Mouse (Mus musculus) embryonic facial prominence, embryonic 15.5 days (tissue): ENCODE results near the gene Col9a3. TPM values are rescaled to one million over a fixed set of nuclear protein-coding genes. Genes with fewer than 3 reads are reported as not detected.

Experiments
- ATAC-seq: fragments of 200-750 bp; cut with Nextera tagmentation; 2 replicates; pipeline ENCODE4 v1.8.0; 2017; ENCODE audit warnings: low read depth, moderate TSS enrichment; ENCODE audit not compliant: insufficient number of reproducible peaks, low FRiP score, low TSS enrichment
- H3K27ac ChIP-seq: fragments of 300-500 bp; sonication (generic); replicated peaks from 2 replicates; pipeline ENCODE4 v1.5.1; 2015; ENCODE audit warnings: mild to moderate bottlenecking, inconsistent platforms
- H3K27me3 ChIP-seq: fragments of 300-500 bp; sonication (generic); 2 replicates; pipeline ENCODE4 v1.6.1; 2015; ENCODE audit warnings: inconsistent platforms
- H3K36me3 ChIP-seq: fragments of 300-500 bp; sonication (generic); 2 replicates; pipeline ENCODE4 v1.6.1; 2015; ENCODE audit warnings: mild to moderate bottlenecking, inconsistent platforms
- H3K4me1 ChIP-seq: fragments of 300-500 bp; sonication (generic); 2 replicates; pipeline ENCODE4 v1.6.1; 2015; ENCODE audit warnings: inconsistent platforms
- H3K4me2 ChIP-seq: fragments of 300-500 bp; sonication (generic); replicated peaks from 2 replicates; pipeline ENCODE4 v1.6.1; 2015; ENCODE audit warnings: mild to moderate bottlenecking, inconsistent platforms
- H3K4me3 ChIP-seq: fragments of 300-500 bp; sonication (generic); replicated peaks from 2 replicates; pipeline ENCODE4 v1.5.1; 2015; ENCODE audit warnings: mild to moderate bottlenecking, inconsistent platforms
- H3K9ac ChIP-seq: fragments of 300-500 bp; sonication (generic); 2 replicates; pipeline ENCODE4 v1.6.1; 2015; ENCODE audit warnings: inconsistent platforms
- H3K9me3 ChIP-seq: fragments of 300-500 bp; sonication (generic); replicated peaks from 2 replicates; pipeline ENCODE4 v1.6.1; 2016; ENCODE audit warnings: inconsistent platforms
- WGBS: fragments of 180-500 bp; shearing (Covaris S2); methylation state at CpG from one replicate; pipeline ENCODE4 v1.1.7; 2015; 5-methylcytosine and 5-hydroxymethylcytosine counted together
- polyA plus RNA-seq: library from polyadenylated mRNA; unstranded; fragments of >200 nt; fragmentation: Nextera tagmentation; extraction: Ambion mirVana; gene quantifications from 2 replicates; pipeline ENCODE4 v1.2.1, GENCODE M21; 2015

Col9a3 gene
- 137 and 216 TPM in 2 replicates for polyA plus RNA-seq

DNA sequence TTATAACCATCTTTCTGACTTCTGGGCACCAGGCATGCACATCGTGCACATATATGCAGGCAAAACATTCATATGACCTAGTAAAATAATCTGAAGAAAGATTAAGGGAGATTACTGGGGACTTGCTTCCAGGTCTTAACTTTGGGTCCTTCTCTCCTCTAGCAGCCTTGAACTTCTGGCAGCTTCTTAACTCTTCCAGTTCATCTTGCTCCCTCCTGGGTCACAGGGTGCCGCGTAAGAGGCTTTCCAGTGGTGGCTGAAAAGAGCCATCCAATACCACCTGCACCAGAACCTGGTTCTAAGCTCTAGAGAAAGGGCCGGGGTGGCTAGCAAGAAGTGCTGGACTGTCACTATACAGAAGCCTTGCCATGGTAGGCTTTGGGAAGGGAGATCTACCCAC is at the start of gene Col9a3:
TSS of gene Col9a3 (plus strand) at position 301 of the 400 bp plus-strand sequence.
- peak within 1 kb of the TSS; percentile 40 for H3K4me3 ChIP-seq
- peak within 1 kb of the TSS; percentile 39 for H3K27ac ChIP-seq
- peaks cover 32% of the 10 kb centered on the region for H3K36me3 ChIP-seq
- no peak for ATAC-seq
- H3K4me2 ChIP-seq: peak within 1 kb of the TSS; percentile 54
- peaks cover 12% of the 10 kb centered on the region for H3K4me1 ChIP-seq
- 40% methylated on average over 4 of the region's 4 CpGs for WGBS
- no peaks in the 10 kb centered on the region for H3K9me3 ChIP-seq
- peak within 1 kb of the TSS; percentile 7; the same call in 1 of the 2 replicates for H3K9ac ChIP-seq
- H3K27me3 ChIP-seq: peaks cover 19% of the 10 kb centered on the region

DNA sequence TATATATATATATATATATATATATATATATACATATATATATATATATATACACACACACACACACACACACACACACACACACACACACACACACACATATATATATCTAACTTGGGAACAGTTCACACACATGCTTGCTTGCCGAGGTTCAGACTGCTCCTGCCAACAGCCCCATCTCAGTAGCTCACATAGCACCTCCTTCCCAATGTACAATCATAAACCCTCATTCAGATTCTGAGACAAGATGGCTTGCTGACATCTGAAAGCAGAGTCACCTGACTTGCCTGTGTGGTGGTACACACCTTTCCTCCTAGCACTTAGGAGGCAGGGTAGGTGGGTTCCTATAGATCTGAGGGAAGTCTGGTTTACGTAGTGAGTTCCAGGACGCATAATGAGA is 45.2 kb upstream of the Col9a3 start:
- H3K27ac ChIP-seq: no peak overlapping the region
- WGBS: 65% methylated on average over 3 of the region's 3 CpGs
- no peak overlapping the region for H3K9ac ChIP-seq
- no peaks in the 10 kb centered on the region for H3K36me3 ChIP-seq
- no peaks in the 10 kb centered on the region for H3K27me3 ChIP-seq
- peaks cover 3% of the 10 kb centered on the region; the same call in 1 of the 2 replicates for H3K4me1 ChIP-seq
- no peaks in the 10 kb centered on the region for H3K9me3 ChIP-seq
- H3K4me3 ChIP-seq: no peak overlapping the region
- H3K4me2 ChIP-seq: no peak overlapping the region
- ATAC-seq: no peak

DNA sequence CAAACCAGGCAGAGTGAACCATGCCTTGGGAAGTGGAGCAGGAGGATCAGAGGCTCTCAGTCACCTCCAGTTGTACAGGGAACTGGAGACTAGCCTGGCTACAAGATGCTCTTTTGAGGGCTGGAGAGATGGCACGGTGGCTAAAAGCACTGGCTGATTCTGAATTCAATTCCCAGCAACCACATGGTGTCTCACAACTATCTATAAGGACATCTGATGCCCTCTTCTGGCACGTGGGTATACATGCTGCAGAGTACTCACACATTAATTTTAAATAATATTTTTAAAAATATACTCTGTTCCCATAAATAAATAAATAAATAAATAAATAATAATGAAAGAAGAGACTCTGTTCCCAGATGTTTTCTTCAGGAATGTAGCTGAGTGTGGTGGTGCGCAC is 42.4 kb upstream of the Col9a3 start:
- 52% methylated on average over 3 of the region's 3 CpGs for WGBS
- ATAC-seq: no peak
- Histone ChIP-seq H3K27ac (no peak overlapping the region), H3K27me3 (no peaks in the 10 kb centered on the region), H3K9ac (no peak overlapping the region), H3K9me3 (no peaks in the 10 kb centered on the region), H3K36me3 (no peaks in the 10 kb centered on the region), H3K4me2 (no peak overlapping the region), H3K4me3 (no peak overlapping the region), H3K4me1 (no peaks in the 10 kb centered on the region)

DNA sequence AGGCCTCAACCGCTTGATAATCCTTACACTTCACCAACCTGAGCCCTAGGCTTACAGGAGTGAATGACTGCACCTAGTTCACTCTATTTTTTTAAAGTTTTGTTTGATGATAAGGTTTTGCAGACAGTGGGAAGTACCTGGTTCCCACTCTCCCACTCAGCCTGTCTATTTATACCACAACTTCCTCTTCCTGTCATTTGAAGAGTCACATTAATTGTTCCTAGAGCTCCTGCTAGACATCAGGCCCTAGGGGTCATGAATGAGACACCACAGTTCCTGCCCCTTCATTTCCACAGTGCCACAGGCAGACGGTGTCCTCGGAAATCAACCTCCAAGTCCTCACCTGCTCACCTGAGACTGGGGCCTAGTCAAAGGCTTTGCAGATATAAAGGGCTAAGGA is 41.1 kb upstream of the Col9a3 start:
- no peak for ATAC-seq
- H3K9ac ChIP-seq: no peak overlapping the region
- no peaks in the 10 kb centered on the region for H3K36me3 ChIP-seq
- H3K27ac ChIP-seq: no peak overlapping the region
- H3K9me3 ChIP-seq: no peaks in the 10 kb centered on the region
- H3K4me3 ChIP-seq: no peak overlapping the region
- H3K4me1 ChIP-seq: no peaks in the 10 kb centered on the region
- H3K27me3 ChIP-seq: no peaks in the 10 kb centered on the region
- WGBS: 57% methylated on average over 3 of the region's 3 CpGs
- H3K4me2 ChIP-seq: no peak overlapping the region

DNA sequence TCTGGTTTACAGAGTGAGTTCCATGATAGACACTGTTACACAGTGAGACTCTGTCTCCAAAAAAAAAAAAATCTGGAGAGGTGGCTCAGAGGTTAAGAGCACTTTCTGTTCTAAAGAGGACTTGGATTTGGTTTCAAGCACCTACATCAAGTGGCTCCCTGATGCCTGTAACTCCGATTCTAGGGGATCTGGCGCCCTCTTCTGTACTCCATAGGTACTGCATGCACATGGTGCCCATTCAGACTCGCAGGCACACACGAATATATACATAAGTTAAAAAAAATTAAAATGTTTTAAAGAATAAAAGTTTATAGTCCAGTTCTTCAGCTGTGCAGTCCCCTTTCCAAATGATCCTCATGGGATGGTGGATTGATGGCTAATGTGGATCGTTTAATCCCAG is 37.3 kb upstream of the Col9a3 start:
- no peaks in the 10 kb centered on the region for H3K4me1 ChIP-seq
- no peak overlapping the region for H3K4me3 ChIP-seq
- H3K9ac ChIP-seq: no peak overlapping the region
- ATAC-seq: no peak
- no peaks in the 10 kb centered on the region for H3K9me3 ChIP-seq
- no peaks in the 10 kb centered on the region for H3K36me3 ChIP-seq
- H3K27me3 ChIP-seq: no peaks in the 10 kb centered on the region
- H3K27ac ChIP-seq: no peak overlapping the region
- WGBS: 54% methylated on average over 5 of the region's 5 CpGs
- H3K4me2 ChIP-seq: no peak overlapping the region

DNA sequence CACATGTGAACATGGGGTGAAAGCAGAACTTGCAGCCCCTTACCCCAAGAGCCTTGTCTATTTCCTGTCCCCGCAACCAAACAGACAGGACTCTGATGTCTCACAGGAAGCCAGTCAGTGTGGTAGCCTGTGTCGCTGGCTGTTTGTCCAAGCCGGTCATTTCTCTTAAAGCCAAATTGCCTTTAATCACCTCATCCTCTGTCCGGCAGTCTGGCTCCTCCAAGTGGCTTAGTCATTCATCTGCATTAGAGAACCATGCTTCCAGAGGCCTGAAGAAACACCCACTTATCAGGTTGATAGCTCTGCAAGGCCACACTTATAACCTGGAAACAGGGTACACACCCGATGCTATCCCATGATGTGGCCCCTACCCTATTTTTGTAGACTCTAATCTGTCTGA is 35.4 kb upstream of the Col9a3 start:
- Histone ChIP-seq H3K4me1 (no peaks in the 10 kb centered on the region), H3K4me3 (no peak overlapping the region), H3K9me3 (no peaks in the 10 kb centered on the region), H3K27ac (no peak overlapping the region), H3K9ac (no peak overlapping the region), H3K27me3 (no peaks in the 10 kb centered on the region), H3K36me3 (no peaks in the 10 kb centered on the region), H3K4me2 (no peak overlapping the region)
- ATAC-seq: no peak
- WGBS: 56% methylated on average over 5 of the region's 5 CpGs

DNA sequence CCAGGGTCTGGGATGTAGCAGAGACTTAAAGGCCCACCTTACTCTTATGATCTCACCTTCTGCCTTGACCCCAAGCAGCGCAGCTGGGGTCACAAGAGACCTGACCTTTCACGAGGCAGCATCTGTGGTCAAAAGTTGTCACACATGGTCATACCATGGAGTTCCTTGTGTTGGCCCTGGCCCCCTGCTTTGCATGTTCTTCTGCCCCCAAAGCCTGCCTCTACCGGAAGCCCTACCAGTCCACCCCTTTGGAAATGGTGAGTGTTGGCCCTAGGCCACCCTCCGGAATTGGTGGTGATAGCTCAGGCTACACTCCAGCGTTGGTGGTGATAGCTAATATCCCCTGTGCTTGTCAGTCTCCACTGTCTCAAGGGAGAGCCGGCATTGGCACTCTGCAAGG is 34.3 kb upstream of the Col9a3 start:
- Histone ChIP-seq H3K27me3 (no peaks in the 10 kb centered on the region), H3K4me3 (no peak overlapping the region), H3K27ac (no peak overlapping the region), H3K9me3 (no peaks in the 10 kb centered on the region), H3K4me2 (no peak overlapping the region), H3K4me1 (no peaks in the 10 kb centered on the region), H3K9ac (no peak overlapping the region), H3K36me3 (no peaks in the 10 kb centered on the region)
- whole genome bisulfite sequencing: 57% methylated on average over 6 of the region's 6 CpGs
- no peak for ATAC-seq

DNA sequence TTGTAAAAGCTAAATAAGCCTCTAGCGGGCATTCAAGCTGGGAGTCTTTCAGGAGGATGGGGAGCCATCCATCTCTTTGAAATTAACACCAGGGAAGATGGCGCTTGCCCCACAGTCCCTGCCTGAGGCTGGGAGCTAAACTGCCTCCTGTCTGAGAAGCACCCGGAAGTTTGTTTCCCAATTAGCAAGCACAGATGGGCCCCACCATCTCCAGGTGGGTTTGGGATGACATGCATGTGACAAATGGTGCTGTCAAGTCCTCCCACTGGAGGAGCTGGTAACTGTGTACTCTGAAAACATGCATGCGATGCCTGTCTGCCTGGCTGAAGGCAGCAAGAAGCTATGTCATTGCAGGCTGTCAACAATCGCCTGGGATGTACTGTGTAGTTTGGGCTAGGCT is 33.7 kb upstream of the Col9a3 start:
- no peak for ATAC-seq
- H3K9ac ChIP-seq: no peak overlapping the region
- no peak overlapping the region for H3K4me2 ChIP-seq
- no peaks in the 10 kb centered on the region for H3K9me3 ChIP-seq
- peaks cover 3% of the 10 kb centered on the region; the same call in 1 of the 2 replicates for H3K4me1 ChIP-seq
- no peaks in the 10 kb centered on the region for H3K36me3 ChIP-seq
- 40% methylated on average over 5 of the region's 5 CpGs for WGBS
- no peaks in the 10 kb centered on the region for H3K27me3 ChIP-seq
- no peak overlapping the region for H3K4me3 ChIP-seq
- H3K27ac ChIP-seq: no peak overlapping the region

DNA sequence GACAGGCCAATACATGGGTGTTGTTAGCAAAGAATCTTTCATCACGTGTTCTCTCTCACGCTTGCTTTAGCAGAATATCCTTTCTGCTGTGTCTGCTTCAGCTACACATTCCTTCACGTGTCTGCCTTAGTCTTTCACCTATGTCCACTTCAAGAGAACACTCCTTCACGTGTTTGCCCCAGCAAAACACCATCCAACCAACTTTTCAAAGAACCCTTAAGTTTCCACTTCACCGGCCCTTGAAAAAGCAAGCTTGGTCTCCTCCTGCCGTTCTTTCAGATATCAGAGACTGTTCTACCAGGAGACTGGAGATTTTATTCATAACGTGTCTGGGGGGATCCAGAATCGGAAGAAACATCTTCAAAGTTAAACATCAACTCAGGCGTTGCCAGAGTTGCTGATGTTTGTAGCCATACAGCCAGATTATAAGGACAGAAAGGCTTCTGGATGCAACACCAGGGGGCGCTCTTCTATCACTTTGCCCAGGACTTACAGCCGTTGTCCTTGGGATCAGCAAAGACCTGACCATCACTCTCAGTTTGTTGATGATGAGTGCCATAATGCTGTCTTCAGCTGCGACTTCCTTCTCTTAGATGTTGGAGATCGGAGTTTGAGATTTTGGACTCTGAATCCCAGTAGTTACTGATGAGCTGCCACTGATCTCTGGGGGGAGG is 31.2 kb upstream of the Col9a3 start:
- WGBS: 37% methylated on average over 13 of the region's 13 CpGs

DNA sequence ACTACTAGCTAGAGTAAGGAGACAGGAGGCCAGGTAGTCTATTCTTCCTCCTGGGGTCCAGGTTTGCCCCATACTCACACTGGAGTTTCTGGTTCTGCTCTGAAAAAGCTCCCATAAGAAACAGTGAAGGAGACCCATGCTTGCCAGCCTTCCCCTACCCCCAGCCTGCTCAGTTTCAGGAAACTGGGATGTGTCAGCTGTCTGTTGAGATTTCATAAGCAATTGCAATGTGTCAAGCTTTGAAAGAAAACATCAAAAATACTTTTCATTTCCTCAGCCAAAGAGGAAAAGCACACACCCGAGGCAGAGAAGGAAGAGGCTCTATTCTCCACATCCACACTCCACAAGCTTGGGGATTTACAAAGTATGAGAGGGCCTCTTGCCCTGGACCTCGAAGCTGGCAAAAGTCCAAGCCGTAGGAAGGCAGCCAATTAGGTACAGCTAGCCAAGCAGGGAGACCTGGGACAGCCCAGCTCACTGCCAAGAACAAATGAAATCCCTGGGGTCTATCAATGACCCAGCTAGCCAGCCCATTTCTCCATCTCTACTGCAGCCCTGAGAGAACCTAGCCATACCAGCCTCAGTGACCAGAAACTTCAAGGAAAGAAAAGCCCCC is 28.5 kb upstream of the Col9a3 start:
- ATAC-seq: peak; percentile 69

More for the DNA sequence above, 31.2 kb upstream of the Col9a3 start:
- no peak overlapping the region for H3K27ac ChIP-seq
- H3K9ac ChIP-seq: no peak overlapping the region
- peaks cover 9% of the 10 kb centered on the region for H3K4me1 ChIP-seq
- ATAC-seq: no peak
- no peaks in the 10 kb centered on the region for H3K9me3 ChIP-seq
- no peaks in the 10 kb centered on the region; the same call in 1 of the 2 replicates for H3K27me3 ChIP-seq
- H3K4me2 ChIP-seq: no peak overlapping the region
- H3K4me3 ChIP-seq: no peak overlapping the region
- no peaks in the 10 kb centered on the region for H3K36me3 ChIP-seq

DNA sequence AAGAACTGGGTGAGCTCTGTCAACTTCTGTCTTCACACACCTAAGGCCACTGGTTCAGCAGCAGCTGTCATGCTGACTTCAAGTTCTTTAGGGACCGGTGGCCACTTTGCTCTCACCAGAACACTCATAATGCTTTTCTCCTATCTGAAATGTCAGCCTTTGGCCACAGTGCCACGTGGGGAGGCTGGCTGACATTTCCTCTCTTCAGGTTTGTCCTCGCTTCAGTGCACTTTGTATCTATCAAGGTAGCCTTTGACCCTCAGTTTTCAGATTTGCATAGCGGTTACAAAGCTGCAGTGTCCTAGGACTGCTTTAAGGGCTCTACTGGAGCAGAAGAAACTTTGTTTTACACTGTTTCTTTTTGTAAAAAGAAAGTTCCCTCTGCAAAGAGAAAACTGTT is 21.1 kb upstream of the Col9a3 start:
- Histone ChIP-seq H3K27ac (no peak overlapping the region), H3K4me2 (no peak overlapping the region), H3K4me1 (no peaks in the 10 kb centered on the region), H3K36me3 (no peaks in the 10 kb centered on the region), H3K9me3 (no peaks in the 10 kb centered on the region), H3K4me3 (no peak overlapping the region), H3K9ac (no peak overlapping the region), H3K27me3 (peaks cover 6% of the 10 kb centered on the region; the same call in 1 of the 2 replicates)
- ATAC-seq: no peak
- 55% methylated on average over 4 of the region's 4 CpGs for WGBS

More for the DNA sequence above, 28.5 kb upstream of the Col9a3 start:
- Histone ChIP-seq H3K4me1 (peaks cover 9% of the 10 kb centered on the region), H3K27ac (no peak overlapping the region), H3K9me3 (no peaks in the 10 kb centered on the region), H3K9ac (no peak overlapping the region), H3K36me3 (no peaks in the 10 kb centered on the region), H3K4me2 (no peak overlapping the region), H3K27me3 (no peaks in the 10 kb centered on the region; the same call in 1 of the 2 replicates), H3K4me3 (no peak overlapping the region)
- WGBS: 25% methylated on average over 3 of the region's 3 CpGs

DNA sequence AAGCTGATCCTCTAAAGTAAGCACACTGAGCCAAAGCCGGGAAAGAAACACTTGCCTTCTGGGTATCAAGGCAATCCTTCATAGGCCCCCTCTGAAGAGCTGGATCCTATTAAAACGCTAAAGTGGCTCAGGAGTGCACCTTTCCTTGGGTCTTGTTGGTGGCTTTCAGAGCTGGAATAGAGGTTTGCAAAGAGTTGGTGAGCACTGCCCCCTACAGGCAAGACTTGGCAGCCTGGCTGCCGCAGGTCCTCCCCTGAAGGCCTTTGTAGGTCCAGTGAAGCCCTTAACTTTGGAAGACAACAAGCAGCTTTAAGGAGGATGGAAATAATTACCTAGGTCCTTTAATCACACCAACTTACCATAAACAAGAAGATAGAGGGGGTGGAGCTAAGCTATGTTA is 18.9 kb upstream of the Col9a3 start:
- no peak overlapping the region for H3K4me2 ChIP-seq
- peaks cover 12% of the 10 kb centered on the region for H3K4me1 ChIP-seq
- ATAC-seq: no peak
- no peak overlapping the region for H3K27ac ChIP-seq
- H3K9me3 ChIP-seq: no peaks in the 10 kb centered on the region
- H3K9ac ChIP-seq: no peak overlapping the region
- H3K4me3 ChIP-seq: no peak overlapping the region
- H3K36me3 ChIP-seq: no peaks in the 10 kb centered on the region
- peaks cover 6% of the 10 kb centered on the region; the same call in 1 of the 2 replicates for H3K27me3 ChIP-seq
- 3% methylated on average over 3 of the region's 3 CpGs for WGBS
